Mouse (Mus musculus) embryonic facial prominence, embryonic 11.5 days (tissue): ENCODE data around the gene Dnah3. TPM values are rescaled to one million over a fixed set of nuclear protein-coding genes. Genes with fewer than 3 reads are reported as not detected.
A peak's percentile ranks its signal among the peaks of the same experiment; 100 is the strongest.

ENCODE experiments used
- ATAC-seq: fragments of 200-750 bp; cut with Nextera tagmentation; replicated peaks from 2 replicates; pipeline ENCODE4 v1.8.0; 2017; ENCODE audit warnings: low read depth; ENCODE audit not compliant: insufficient number of reproducible peaks, low FRiP score, low TSS enrichment
- DNase-seq: peaks from one replicate; pipeline ENCODE4 v3.0.0-alpha.2; 2015; ENCODE audit warnings: low spot score
- H3K27ac ChIP-seq: fragments of 300-500 bp; sonication (generic); replicated peaks from 2 replicates; pipeline ENCODE4 v1.5.1; 2014; ENCODE audit warnings: mild to moderate bottlenecking, low read depth, low read length, control low read depth
- H3K27me3 ChIP-seq: fragments of 300-500 bp; sonication (generic); 2 replicates; pipeline ENCODE4 v1.6.1; 2014; ENCODE audit warnings: mild to moderate bottlenecking, low read length, moderate library complexity, mixed read lengths; ENCODE audit not compliant: control insufficient read depth, insufficient read depth
- H3K36me3 ChIP-seq: fragments of 300-500 bp; sonication (generic); replicated peaks from 2 replicates; pipeline ENCODE4 v1.6.1; 2014; ENCODE audit warnings: low read depth, mild to moderate bottlenecking, low read length, moderate library complexity, mixed read lengths; ENCODE audit not compliant: control insufficient read depth, insufficient read depth
- H3K4me1 ChIP-seq: fragments of 300-500 bp; sonication (generic); 2 replicates; pipeline ENCODE4 v1.6.1; 2014; ENCODE audit warnings: low read length, mixed read lengths; ENCODE audit not compliant: control insufficient read depth, insufficient read depth
- H3K4me2 ChIP-seq: fragments of 300-500 bp; sonication (generic); 2 replicates; pipeline ENCODE4 v1.6.1; 2014; ENCODE audit warnings: low read depth, mild to moderate bottlenecking, control low read depth, low read length, moderate library complexity
- H3K4me3 ChIP-seq: fragments of 300-500 bp; sonication (generic); 2 replicates; pipeline ENCODE4 v1.5.1; 2014; ENCODE audit warnings: low read depth, low read length, control low read depth
- H3K9ac ChIP-seq: fragments of 300-500 bp; sonication (generic); replicated peaks from 2 replicates; pipeline ENCODE4 v1.6.1; 2014; ENCODE audit warnings: mild to moderate bottlenecking, control low read depth, low read length
- H3K9me3 ChIP-seq: fragments of 300-500 bp; sonication (generic); replicated peaks from 2 replicates; pipeline ENCODE4 v1.6.1; 2016; ENCODE audit warnings: mild to moderate bottlenecking, low read length, inconsistent platforms, mixed read lengths; ENCODE audit not compliant: control insufficient read depth
- WGBS: fragments of 180-500 bp; shearing (Covaris S2); extraction: QIAGEN DNeasy Blood & Tissue Kit; methylation state at CpG from one replicate; pipeline ENCODE4 v1.1.7; 2014; 5-methylcytosine and 5-hydroxymethylcytosine counted together
- polyA plus RNA-seq: library from polyadenylated mRNA; unstranded; fragments of >200 nt; fragmentation: Nextera tagmentation; extraction: Ambion mirVana; gene quantifications from 2 replicates; pipeline ENCODE4 v1.2.1, GENCODE M21; 2014

Dnah3 gene
- polyA plus RNA-seq, 1 experiment from 2014 or later, result not detected

GRCm38 (mm10) chr7:119961107-119961506 is 134.0 kb downstream of the Dnah3 start:
- Histone ChIP-seq H3K9ac (no peak overlapping the region), H3K4me3 (no peak overlapping the region), H3K4me1 (no peaks in the 10 kb centered on the region), H3K36me3 (no peaks in the 10 kb centered on the region), H3K4me2 (no peak overlapping the region), H3K27me3 (no peaks in the 10 kb centered on the region), H3K27ac (no peak overlapping the region), H3K9me3 (no peaks in the 10 kb centered on the region)
- peak; percentile 1 for DNase-seq
- ATAC-seq, result no peak
- 55% methylated on average over 2 of the region's 2 CpGs for WGBS

- no peak for DNase-seq
- H3K4me1 ChIP-seq, result no peaks in the 10 kb centered on the region
Measured at GRCm38 (mm10) chr7:119960546-119960945, 134.5 kb downstream of the Dnah3 start.

GRCm38 (mm10) chr7:119960006-119960405 is 135.1 kb downstream of the Dnah3 start:
- 79% methylated on average over 6 of the region's 6 CpGs for WGBS
- no peak for ATAC-seq
- H3K4me3 ChIP-seq, result no peak overlapping the region

More at GRCm38 (mm10) chr7:119960546-119960945, 134.5 kb downstream of the Dnah3 start:
- no peak overlapping the region for H3K4me2 ChIP-seq
- no peaks in the 10 kb centered on the region for H3K9me3 ChIP-seq
- no peak overlapping the region for H3K9ac ChIP-seq
- H3K27me3 ChIP-seq, result no peaks in the 10 kb centered on the region
- H3K36me3 ChIP-seq, result no peaks in the 10 kb centered on the region
- no peak overlapping the region for H3K27ac ChIP-seq
- no peak for ATAC-seq
- no peak overlapping the region for H3K4me3 ChIP-seq
- 78% methylated on average over 6 of the region's 6 CpGs for WGBS

GRCm38 (mm10) chr7:119959491-119959890 is 135.6 kb downstream of the Dnah3 start:
- 90% methylated on average over 4 of the region's 4 CpGs for WGBS
- Histone ChIP-seq H3K27me3 (no peaks in the 10 kb centered on the region), H3K4me1 (no peaks in the 10 kb centered on the region), H3K4me2 (no peak overlapping the region), H3K27ac (no peak overlapping the region), H3K36me3 (no peaks in the 10 kb centered on the region), H3K9ac (no peak overlapping the region), H3K4me3 (no peak overlapping the region), H3K9me3 (no peaks in the 10 kb centered on the region)
- DNase-seq (no peak), ATAC-seq (no peak)

More at GRCm38 (mm10) chr7:119960006-119960405, 135.1 kb downstream of the Dnah3 start:
- no peak overlapping the region for H3K4me2 ChIP-seq
- H3K4me1 ChIP-seq, result no peaks in the 10 kb centered on the region
- H3K36me3 ChIP-seq, result no peaks in the 10 kb centered on the region
- H3K9ac ChIP-seq, result no peak overlapping the region
- no peaks in the 10 kb centered on the region for H3K9me3 ChIP-seq
- no peak for DNase-seq
- no peak overlapping the region for H3K27ac ChIP-seq
- no peaks in the 10 kb centered on the region for H3K27me3 ChIP-seq

GRCm38 (mm10) chr7:119959091-119959490 is 136.0 kb downstream of the Dnah3 start:
- H3K4me1 ChIP-seq, result no peaks in the 10 kb centered on the region

GRCm38 (mm10) chr7:119957421-119957820 is 137.7 kb downstream of the Dnah3 start:
- DNase-seq (no peak), ATAC-seq (no peak)

More at GRCm38 (mm10) chr7:119959091-119959490, 136.0 kb downstream of the Dnah3 start:
- Histone ChIP-seq H3K9me3 (no peaks in the 10 kb centered on the region), H3K27ac (no peak overlapping the region), H3K27me3 (no peaks in the 10 kb centered on the region), H3K36me3 (no peaks in the 10 kb centered on the region), H3K9ac (no peak overlapping the region), H3K4me2 (no peak overlapping the region), H3K4me3 (no peak overlapping the region)
- 65% methylated on average over 4 of the region's 4 CpGs for WGBS
- ATAC-seq, result no peak
- DNase-seq, result no peak

GRCm38 (mm10) chr7:119954047-119954446 is 141.0 kb downstream of the Dnah3 start:
- Histone ChIP-seq H3K36me3 (no peaks in the 10 kb centered on the region), H3K4me2 (no peak overlapping the region), H3K9me3 (no peaks in the 10 kb centered on the region), H3K27ac (no peak overlapping the region), H3K4me3 (no peak overlapping the region), H3K4me1 (no peaks in the 10 kb centered on the region), H3K27me3 (no peaks in the 10 kb centered on the region), H3K9ac (no peak overlapping the region)
- 84% methylated on average over 1 of the region's 1 CpGs for WGBS
- DNase-seq (no peak), ATAC-seq (no peak)

More at GRCm38 (mm10) chr7:119957421-119957820, 137.7 kb downstream of the Dnah3 start:
- H3K27me3 ChIP-seq, result no peaks in the 10 kb centered on the region
- no peaks in the 10 kb centered on the region for H3K4me1 ChIP-seq
- H3K36me3 ChIP-seq, result no peaks in the 10 kb centered on the region
- no peak overlapping the region for H3K27ac ChIP-seq
- H3K9me3 ChIP-seq, result no peaks in the 10 kb centered on the region
- no peak overlapping the region for H3K9ac ChIP-seq
- no peak overlapping the region for H3K4me3 ChIP-seq
- no peak overlapping the region for H3K4me2 ChIP-seq

- H3K27ac ChIP-seq, result no peak overlapping the region
- no peaks in the 10 kb centered on the region for H3K36me3 ChIP-seq
- 53% methylated on average over 2 of the region's 2 CpGs for WGBS
- H3K4me1 ChIP-seq, result no peaks in the 10 kb centered on the region
- no peaks in the 10 kb centered on the region for H3K9me3 ChIP-seq
- DNase-seq, result no peak
- no peak for ATAC-seq
- no peak overlapping the region for H3K4me2 ChIP-seq
- no peaks in the 10 kb centered on the region for H3K27me3 ChIP-seq
- H3K4me3 ChIP-seq, result no peak overlapping the region
- H3K9ac ChIP-seq, result no peak overlapping the region
Measured at GRCm38 (mm10) chr7:119941569-119941968, 153.5 kb downstream of the Dnah3 start.
